Mouse (Mus musculus) thymus, adult 2 months (tissue): Measurements from ENCODE around the gene Ccnf.

ENCODE experiments used
- CTCF ChIP-seq: fragments of 200-500 bp; IDR thresholded peaks from 2 replicates; pipeline ENCODE4 v1.5.1; 2012; ENCODE audit warnings: mild to moderate bottlenecking, control low read depth, low read length, moderate library complexity, borderline replicate concordance; ENCODE audit not compliant: control insufficient read depth, poor library complexity, insufficient read depth; ENCODE audit errors: extremely low read depth
- POLR2A ChIP-seq: fragments of 200-500 bp; IDR thresholded peaks from 2 replicates; pipeline ENCODE4 v1.6.1; 2012; ENCODE audit warnings: mild to moderate bottlenecking, low read length, control low read depth, moderate library complexity; ENCODE audit not compliant: control insufficient read depth, poor library complexity, insufficient read depth; ENCODE audit errors: extremely low read depth

DNA sequence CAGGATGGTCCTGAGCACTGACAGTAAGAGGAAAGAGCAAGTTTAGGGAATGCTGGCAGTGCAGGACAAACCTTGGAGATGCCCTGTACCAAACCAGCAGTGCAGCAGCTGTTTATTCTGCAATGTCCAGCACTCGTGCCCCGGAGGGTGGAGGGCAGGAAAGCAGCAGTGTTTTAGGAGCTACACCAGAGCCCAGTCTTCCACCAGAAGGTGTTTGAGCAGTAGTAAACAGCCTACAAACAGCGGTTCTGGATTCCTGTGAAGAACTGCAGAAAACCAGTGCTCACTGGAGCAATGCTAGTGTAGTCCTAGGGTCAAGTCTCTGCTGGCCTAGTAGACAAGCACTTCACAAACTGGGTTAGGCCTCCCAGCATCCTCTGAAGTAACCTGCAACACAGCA lies 77.0 kb downstream of the Ccnf start:
- no peak for TF ChIP-seq CTCF
- no peak for TF ChIP-seq POLR2A
